Mouse (Mus musculus) heart, adult 2 months (tissue): ENCODE measurements around the gene Gtpbp2. TPM values are rescaled to one million over a fixed set of nuclear protein-coding genes. Genes with fewer than 3 reads are reported as not detected.

Experiments used
- DNase-seq, 2 experiments: peaks; one replicate each; pipeline ENCODE4 v3.0.0; 2021
- H3K27ac ChIP-seq: fragments of 200-600 bp; 2 replicates; pipeline ENCODE4 v1.8.1; 2022
- H3K27me3 ChIP-seq: fragments of 200-500 bp; 2 replicates; pipeline ENCODE4 v1.6.1; 2012; ENCODE audit warnings: mild to moderate bottlenecking, low read length, inconsistent platforms, mixed read lengths; ENCODE audit not compliant: control insufficient read depth, insufficient read depth
- H3K36me3 ChIP-seq: fragments of 200-500 bp; 2 replicates; pipeline ENCODE4 v1.6.1; 2012; ENCODE audit warnings: low read length, inconsistent platforms; ENCODE audit not compliant: control insufficient read depth, insufficient read depth
- H3K4me1 ChIP-seq: fragments of 200-500 bp; 2 replicates; pipeline ENCODE4 v1.6.1; 2011; ENCODE audit warnings: low read length; ENCODE audit not compliant: control insufficient read depth, insufficient read depth
- H3K4me3 ChIP-seq: fragments of 200-600 bp; 2 replicates; pipeline ENCODE4 v1.8.1; 2022
- H3K79me2 ChIP-seq: fragments of 200-500 bp; replicated peaks from 2 replicates; pipeline ENCODE4 v1.6.1; 2012; ENCODE audit warnings: mild to moderate bottlenecking, inconsistent platforms, low read length, moderate library complexity, mixed read lengths; ENCODE audit not compliant: control insufficient read depth, insufficient read depth
- H3K9ac ChIP-seq: fragments of 200-500 bp; 2 replicates; pipeline ENCODE4 v1.6.1; 2012; ENCODE audit warnings: low read depth, mild to moderate bottlenecking, control low read depth, inconsistent platforms, low read length, mixed read lengths
- CTCF ChIP-seq: fragments of 200-600 bp; IDR thresholded peaks from 2 replicates; pipeline ENCODE4 v1.8.1; 2022; ENCODE audit warnings: antibody characterized with exemption, mild to moderate bottlenecking, moderate library complexity
- EP300 ChIP-seq: fragments of 200-500 bp; IDR thresholded peaks from 2 replicates; pipeline ENCODE4 v1.6.1; 2011; ENCODE audit warnings: low read depth, low read length, control low read depth; ENCODE audit not compliant: insufficient read depth
- POLR2A ChIP-seq: fragments of 200-500 bp; IDR thresholded peaks from 2 replicates; pipeline ENCODE4 v1.6.1; 2011; ENCODE audit warnings: mild to moderate bottlenecking, low read depth, low read length, control low read depth; ENCODE audit not compliant: insufficient read depth
- WGBS: fragments of 180-500 bp; shearing (Covaris S2); methylation state at CpG from one replicate; pipeline ENCODE4 v1.1.7; 2018; 5-methylcytosine and 5-hydroxymethylcytosine counted together
- intact Hi-C: fragments of 180-260 bp; cut with DNase I; formaldehyde crosslinking; loops from one replicate; pipeline ENCODE4 v1.15.1; 2025
- polyA plus RNA-seq: library from polyadenylated mRNA; depleted of rRNA; stranded (reverse); fragments of >200 nt; gene quantifications from 2 replicates; pipeline ENCODE4 v1.2.3, GENCODE M21; 2012
- total RNA-seq, 2 experiments: library from RNA; stranded (reverse); gene quantifications; 2 replicates each; pipeline ENCODE4 v1.2.3; 2021

Gene Gtpbp2
- total and polyA plus RNA-seq, 3 experiments, result 55.2 to 94.4 (median 57.3) TPM

- H3K27ac ChIP-seq, result peak overlapping the region; percentile 20
- H3K27me3 ChIP-seq, result no peaks in the 10 kb centered on the region
- no peak for TF ChIP-seq EP300
- TF ChIP-seq POLR2A, result no peak
- no peak for TF ChIP-seq CTCF
- H3K79me2 ChIP-seq, result no peaks in the 10 kb centered on the region
- intact Hi-C loops, result loop anchor here (5.0 to 10.0 kb wide), 2 partner anchors 34 to 434 kb away; partner anchors contain the start of genes 1600014C23Rik, Polh and Xpo5
- peaks cover 5% of the 10 kb centered on the region for H3K4me1 ChIP-seq
- no peaks in the 10 kb centered on the region; the same call in 1 of the 2 replicates for H3K36me3 ChIP-seq
- H3K4me3 ChIP-seq, result no peak overlapping the region
- WGBS, result 13% methylated on average over 5 of the region's 5 CpGs
- peak in 1 of 2 experiments; percentile 23 for DNase-seq
- H3K9ac ChIP-seq, result no peak overlapping the region
Observed at GRCm38 (mm10) chr17:46168318-46168717, 7.5 kb downstream of the Gtpbp2 start.

DNA sequence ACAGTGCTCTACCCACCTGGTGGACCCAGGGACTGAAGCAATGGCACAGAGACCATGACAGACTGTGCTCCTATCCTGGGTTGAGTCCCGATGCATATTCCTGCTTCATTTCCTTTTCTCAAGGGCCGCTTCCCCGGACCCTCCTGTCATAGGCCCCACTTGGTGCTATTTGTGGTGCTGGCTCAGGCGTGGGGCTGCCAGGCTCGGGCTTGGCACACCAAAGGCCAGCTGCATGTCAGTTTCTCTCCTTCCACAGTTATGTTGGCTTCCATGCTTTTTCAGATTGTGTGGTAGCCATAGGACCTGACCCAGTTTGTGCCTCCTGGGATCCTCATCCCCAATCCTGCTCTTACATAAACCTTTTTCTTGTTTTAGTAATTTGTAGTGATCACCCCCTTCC lies 7.9 kb downstream of the Gtpbp2 start:
- Histone ChIP-seq H3K79me2 (no peaks in the 10 kb centered on the region), H3K4me3 (no peak overlapping the region), H3K9ac (no peak overlapping the region), H3K36me3 (no peaks in the 10 kb centered on the region; the same call in 1 of the 2 replicates), H3K27me3 (no peaks in the 10 kb centered on the region), H3K4me1 (peaks cover 3% of the 10 kb centered on the region), H3K27ac (peak overlapping the region; percentile 20)
- DNase-seq, result peak in 1 of 2 experiments; percentile 21
- intact Hi-C loops, result loop anchor here (5.0 to 10.0 kb wide), 2 partner anchors 34 to 434 kb away; partner anchors contain the start of genes 1600014C23Rik, Polh and Xpo5
- TF ChIP-seq EP300 (no peak), POLR2A (no peak), CTCF (no peak)
- WGBS, result 68% methylated on average over 5 of the region's 5 CpGs

- H3K4me1 ChIP-seq, result peaks cover 3% of the 10 kb centered on the region
- H3K9ac ChIP-seq, result no peak overlapping the region
- H3K27ac ChIP-seq, result no peak overlapping the region
- no peak overlapping the region for H3K4me3 ChIP-seq
- H3K79me2 ChIP-seq, result no peaks in the 10 kb centered on the region
- TF ChIP-seq EP300 (0 out of 2 replicates have a peak, but pooled peaks have one; percentile 17), POLR2A (no peak), CTCF (peak; percentile 82)
- H3K36me3 ChIP-seq, result no peaks in the 10 kb centered on the region; the same call in 1 of the 2 replicates
- intact Hi-C loops, result no loop called here
- no peaks in the 10 kb centered on the region for H3K27me3 ChIP-seq
- WGBS, result 78% methylated on average over 3 of the region's 3 CpGs
- DNase-seq, result no peak
Observed at GRCm38 (mm10) chr17:46170538-46170937, 9.7 kb downstream of the Gtpbp2 start.

GRCm38 (mm10) chr17:46182273-46182672 lies 21.4 kb downstream of the Gtpbp2 start:
- Histone ChIP-seq H3K27me3 (no peaks in the 10 kb centered on the region), H3K9ac (no peak overlapping the region), H3K36me3 (no peaks in the 10 kb centered on the region), H3K79me2 (no peaks in the 10 kb centered on the region), H3K4me3 (no peak overlapping the region), H3K27ac (no peak overlapping the region), H3K4me1 (no peaks in the 10 kb centered on the region)
- WGBS, result 92% methylated on average over 4 of the region's 4 CpGs
- TF ChIP-seq CTCF, result peak; percentile 55
- no peak for TF ChIP-seq EP300
- TF ChIP-seq POLR2A, result no peak
- no peak for DNase-seq
- intact Hi-C loops, result no loop called here

DNA sequence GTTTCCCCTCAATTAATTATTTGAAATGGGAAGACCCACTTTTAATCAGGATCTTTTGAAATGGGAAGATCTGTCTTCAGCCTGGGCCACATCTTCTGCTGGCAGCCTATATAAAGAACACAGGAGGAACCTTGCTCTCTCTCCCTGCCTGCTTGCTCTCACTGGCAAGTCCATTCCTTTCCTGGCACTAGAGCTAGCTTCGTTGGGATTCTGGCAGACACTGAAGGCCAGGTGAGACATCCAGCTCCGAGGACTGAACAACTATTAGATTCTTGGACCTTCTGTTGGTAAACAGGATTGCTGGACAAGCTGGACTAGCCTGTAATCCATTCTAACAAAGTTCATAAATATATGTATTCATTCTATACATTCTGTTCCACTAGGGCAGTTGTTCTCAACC lies 28.0 kb downstream of the Gtpbp2 start:
- Histone ChIP-seq H3K79me2 (no peaks in the 10 kb centered on the region), H3K9ac (no peak overlapping the region), H3K27ac (no peak overlapping the region), H3K36me3 (no peaks in the 10 kb centered on the region), H3K4me3 (no peak overlapping the region), H3K27me3 (no peaks in the 10 kb centered on the region), H3K4me1 (no peaks in the 10 kb centered on the region)
- no peak for DNase-seq
- TF ChIP-seq CTCF, result no peak
- no peak for TF ChIP-seq EP300
- no peak for TF ChIP-seq POLR2A
- WGBS, result 82% methylated on average over 2 of the region's 2 CpGs
- intact Hi-C loops, result no loop called here

DNA sequence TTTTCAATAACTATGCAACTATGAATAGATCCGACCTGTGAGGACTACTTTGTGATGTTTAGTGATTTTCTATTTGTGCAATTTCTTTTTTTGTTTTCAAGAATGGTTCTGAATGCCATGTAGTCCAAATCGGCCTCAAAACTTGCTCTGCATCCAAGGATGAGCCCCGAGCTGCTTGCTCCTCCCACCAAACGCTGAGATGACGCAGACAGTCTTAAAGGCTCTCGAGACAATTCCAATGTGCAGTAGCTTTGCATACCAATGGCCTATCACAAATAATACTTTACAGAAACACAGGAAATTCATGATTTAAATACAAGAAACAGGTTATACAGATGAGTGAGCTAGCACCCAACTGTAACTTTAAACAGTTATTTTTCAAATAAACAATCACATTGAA lies 40.3 kb downstream of the Gtpbp2 start:
- 30% methylated on average over 6 of the region's 6 CpGs for WGBS
- no peaks in the 10 kb centered on the region for H3K79me2 ChIP-seq
- intact Hi-C loops, result loop anchor here (5.0 kb wide), 1 partner anchor 34 kb away; no protein-coding TSS in a partner anchor
- H3K4me3 ChIP-seq, result no peak overlapping the region
- H3K27ac ChIP-seq, result no peak overlapping the region
- TF ChIP-seq EP300 (no peak), CTCF (no peak), POLR2A (no peak)
- no peak for DNase-seq
- H3K9ac ChIP-seq, result no peak overlapping the region
- H3K4me1 ChIP-seq, result peaks cover 2% of the 10 kb centered on the region
- H3K36me3 ChIP-seq, result peaks cover 7% of the 10 kb centered on the region
- H3K27me3 ChIP-seq, result no peaks in the 10 kb centered on the region
